Mouse (Mus musculus) common myeloid progenitor, adult 5-6 weeks (primary cell): ENCODE measurements around the gene Atic. TPM values are rescaled to one million over a fixed set of nuclear protein-coding genes. Genes with fewer than 3 reads are reported as not detected.
A peak's percentile ranks its signal among the peaks of the same experiment; 100 is the strongest.

ENCODE experiments used
- ATAC-seq: replicated peaks from 2 replicates; pipeline ENCODE4 v1.8.0; 2016; ENCODE audit warnings: low read depth, mild to moderate bottlenecking, moderate TSS enrichment, inconsistent platforms; ENCODE audit not compliant: poor library complexity, severe bottlenecking
- total RNA-seq: library from RNA; stranded (forward); fragments of 200-1000, 187-1606 nt; gene quantifications from 2 replicates; pipeline ENCODE4 v1.2.3, GENCODE M21; 2017

Atic gene
- total RNA-seq, 1 experiment from 2014 or later = 236 TPM

- ATAC-seq = no peak
Observed at GRCm38 (mm10) chr1:71590038-71590437, 33.1 kb downstream of the Atic start.

GRCm38 (mm10) chr1:71593184-71593583, 36.2 kb downstream of the Atic start:
- ATAC-seq = no peak

- ATAC-seq = peak; percentile 58
Observed at GRCm38 (mm10) chr1:71594268-71594667, 37.3 kb downstream of the Atic start.

- no peak for ATAC-seq
Observed at GRCm38 (mm10) chr1:71595365-71595764, 38.4 kb downstream of the Atic start.

- ATAC-seq = no peak
Observed at GRCm38 (mm10) chr1:71605751-71606150, 48.8 kb downstream of the Atic start.

GRCm38 (mm10) chr1:71606600-71607325, 49.8 kb downstream of the Atic start:
- no peak for ATAC-seq

- no peak for ATAC-seq
Observed at GRCm38 (mm10) chr1:71609057-71609775, 52.3 kb downstream of the Atic start.

- no peak for ATAC-seq
Observed at GRCm38 (mm10) chr1:71609916-71610315, 53.0 kb downstream of the Atic start.

GRCm38 (mm10) chr1:71612256-71612655, 55.3 kb downstream of the Atic start:
- no peak for ATAC-seq

- ATAC-seq = no peak
Observed at GRCm38 (mm10) chr1:71614545-71615246, 57.7 kb downstream of the Atic start.

- ATAC-seq = peak; percentile 68
Observed at GRCm38 (mm10) chr1:71621526-71621925, 64.6 kb downstream of the Atic start.

GRCm38 (mm10) chr1:71623625-71624024, 66.7 kb downstream of the Atic start:
- ATAC-seq = no peak

Other genes with a start within 250 kb of the Atic start
- not detected in 2 replicates for gene Abca12, start 142.2 kb upstream of the Atic start, total RNA-seq
- gene Fn1, start 96.0 kb downstream of the Atic start, total RNA-seq = 5.4 and 18.0 TPM in 2 replicates